In the genomic region with DNA sequence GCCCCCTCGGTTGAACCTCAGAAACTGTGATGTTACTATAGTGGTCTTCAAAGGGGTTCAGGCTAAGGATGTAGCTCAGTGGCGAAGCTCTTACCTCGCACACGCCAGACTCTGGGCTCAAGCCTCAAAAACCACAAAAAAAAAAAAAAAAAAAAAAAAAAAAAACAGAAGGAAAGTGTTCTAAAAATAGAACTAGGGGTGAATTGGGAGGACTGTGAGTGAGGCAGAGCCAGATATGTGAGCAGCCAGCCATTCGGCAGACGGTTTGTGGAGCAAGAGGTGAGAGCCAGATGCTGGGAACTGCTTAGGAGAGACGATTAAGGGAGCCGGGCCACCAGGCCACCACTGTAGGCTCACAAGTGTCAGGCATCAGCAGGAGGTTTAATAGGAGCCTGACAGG, we compare ENCODE assay signal across 10 mouse cellular contexts.
DNase-seq lines count a peak whose midpoint lies in the region; ATAC-seq lines count a peak whose summit lies in the region.
"Had no signal": no experiment of that assay in that cellular context is flagged by ENCODE, and none has a peak within 500 bp of the region (broad histone marks: within the 10 kb centered on the region; RNA-seq: fewer than 3 reads in every experiment).

No protein-coding gene starts in this region.

- H3K36me3 ChIP-seq in neural tube, embryonic 15.5 days = no peaks in the 10 kb centered on the region

- peaks cover 3% of the 10 kb centered on the region; the same call in 1 of the 2 replicates for H3K4me1 ChIP-seq in neural tube, embryonic 15.5 days

- no peak overlapping the region for H3K27ac ChIP-seq in neural tube, embryonic 15.5 days (replicated peaks)

- DNase-seq in heart, adult 18-20 months = peak; percentile 53 to 67
- no peak for DNase-seq in heart, postnatal 36 days
- peak; percentile 61 for DNase-seq in lung, postnatal 10 days
- DNase-seq in lung, postnatal 25 days (ENCODE audit: low spot score) = no peak
- DNase-seq in natural killer cell, adult 2 months (ENCODE audit: low spot score in 2 of 2) = no peak
- DNase-seq: adrenal gland, postnatal 14 days; liver had no signal

- ATAC-seq in granulocyte monocyte progenitor cell, adult 5-6 weeks (replicated peaks; ENCODE audit: poor library complexity, severe bottlenecking) = peak; percentile 50
- peak; percentile 54 for ATAC-seq in megakaryocyte progenitor cell, adult 5-6 weeks (replicated peaks; ENCODE audit: poor library complexity)
- no peak for ATAC-seq in neural tube, embryonic 15.5 days (ENCODE audit: low FRiP score)

- H3K9me3 ChIP-seq in neural tube, embryonic 15.5 days (replicated peaks) = no peaks in the 10 kb centered on the region

- no peak overlapping the region for H3K4me2 ChIP-seq in neural tube, embryonic 15.5 days

- WGBS in neural tube, embryonic 15.5 days = 66% methylated on average over 8 of the region's 8 CpGs

- no peak overlapping the region for H3K9ac ChIP-seq in neural tube, embryonic 15.5 days (replicated peaks)

- no peaks in the 10 kb centered on the region for H3K27me3 ChIP-seq in neural tube, embryonic 15.5 days (replicated peaks)

- no peak overlapping the region for H3K4me3 ChIP-seq in neural tube, embryonic 15.5 days (replicated peaks)

- intact Hi-C loops in heart, postnatal 36 days (cut with DNase I) = loop anchor here (1.0 to 2.0 kb wide), 3 partner anchors 13 to 140 kb away; no protein-coding TSS in a partner anchor

Comparison
In these comparisons a context has a peak if more than half of its experiments do, and no peak if none do; other contexts are left out.
1. DNase-seq: peak in heart, adult 18-20 months (2 of 2) and lung, postnatal 10 days (single experiment); none in heart, postnatal 36 days (0 of 2), lung, postnatal 25 days (single experiment) and natural killer cell, adult 2 months (0 of 2).